Mouse (Mus musculus): Measurements from ENCODE around the gene Gm3252. TPM values are rescaled to one million over a fixed set of nuclear protein-coding genes. Genes with fewer than 3 reads are reported as not detected.

The Gm3252 gene
- polyA plus RNA-seq (2012; rRNA removed), result 8.6 and 8.8 TPM in 2 replicates

DNA sequence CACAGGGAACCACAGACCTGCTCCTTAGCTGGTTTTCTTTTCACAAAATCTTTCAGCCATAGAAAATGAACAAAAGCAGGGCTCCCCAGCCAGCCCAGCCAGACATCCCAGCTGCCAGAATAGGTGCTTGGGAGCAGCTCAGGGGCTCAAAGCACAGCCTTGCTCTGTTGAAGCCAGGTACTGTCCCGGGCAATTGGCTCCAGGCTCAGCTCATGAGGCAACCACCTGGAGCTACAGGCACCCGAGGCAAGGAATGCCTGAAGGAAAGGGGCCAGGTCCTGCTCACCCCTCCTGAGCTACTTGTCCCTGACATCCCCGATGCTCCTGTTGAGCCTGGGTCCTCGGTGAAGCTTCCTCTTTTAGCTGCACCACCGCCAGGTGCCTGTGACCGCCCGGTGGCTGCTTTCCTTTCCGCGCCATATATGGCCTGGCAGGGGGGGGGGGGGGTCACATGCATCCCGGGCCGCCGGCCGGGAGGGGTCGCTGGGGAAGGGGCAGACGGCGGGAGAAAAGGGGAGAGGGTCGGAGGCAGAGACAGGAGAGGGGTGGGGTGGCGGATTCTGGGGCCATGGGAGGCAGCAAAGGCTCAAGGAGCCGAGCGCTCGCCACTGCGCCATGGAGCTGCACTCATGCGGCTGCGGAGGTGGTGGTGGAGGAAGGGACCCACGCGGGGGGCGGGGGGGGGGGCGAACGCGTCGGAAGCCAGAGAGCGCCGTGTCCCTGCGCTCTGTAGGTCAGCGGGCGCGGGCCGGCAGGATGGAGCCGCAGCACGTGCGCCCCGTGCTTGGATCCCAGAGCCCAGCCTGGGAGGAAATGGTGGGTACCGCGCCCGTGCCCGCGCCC is at the start of gene Gm3252:
Gene Gm3252 (plus strand): TSS at position 738 of the 843 bp plus-strand sequence.

DNA sequence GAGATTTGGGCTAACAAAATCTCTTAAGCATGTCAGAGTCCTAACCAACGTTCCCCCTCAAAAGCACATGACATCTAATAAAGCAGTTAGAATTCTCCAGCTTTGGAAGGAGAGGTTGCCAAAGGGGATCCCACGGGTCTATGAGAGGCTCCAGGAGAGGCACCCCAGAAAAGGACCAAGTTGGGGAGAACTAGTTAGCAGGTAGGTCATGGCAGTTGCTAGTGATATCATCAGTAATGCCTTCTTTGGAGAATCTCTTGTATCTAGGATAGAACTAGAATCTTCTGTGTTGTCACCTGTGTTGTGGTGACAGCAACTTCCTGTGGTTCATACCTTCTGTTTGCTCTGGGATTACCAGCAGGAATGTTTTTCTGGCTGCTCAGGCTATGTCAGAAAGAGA is 17.6 kb upstream of the Gm3252 start, which contains the start of gene Gm7876:
Gene Gm7876 (plus strand): TSS at position 301 of the 400 bp plus-strand sequence.

GRCm38 (mm10) chr14:4776037-4776436 is 49.5 kb downstream of the Gm3252 start, which contains the start of gene Gm9602:
Gm9602 (plus strand) TSS chr14:4776337.

Other genes starting within 250 kb of the Gm3252 start
- gene Gm3182, start 245.0 kb upstream of the Gm3252 start, polyA plus RNA-seq (2012; rRNA removed), result 0.13 TPM in 1 of 2 replicates, not detected in the other
- not detected in 2 replicates for gene Gm3047, start 171.4 kb upstream of the Gm3252 start, polyA plus RNA-seq (2012; rRNA removed)
- 0.23 and 0.57 TPM in 2 replicates for gene Gm8159, start 94.4 kb upstream of the Gm3252 start, polyA plus RNA-seq (2012; rRNA removed)
- 1.5 and 2.7 TPM in 2 replicates for gene Gm3239, start 62.6 kb upstream of the Gm3252 start, polyA plus RNA-seq (2012; rRNA removed)
- not detected in 2 replicates for gene Gm7876, start 17.5 kb upstream of the Gm3252 start, polyA plus RNA-seq (2012; rRNA removed)
- gene Gm9602, start 49.6 kb downstream of the Gm3252 start, polyA plus RNA-seq (2012; rRNA removed), result not detected in 2 replicates
- not detected in 2 replicates for gene Gm3269, start 111.3 kb downstream of the Gm3252 start, polyA plus RNA-seq (2012; rRNA removed)
- 5.6 and 5.8 TPM in 2 replicates for gene Gm3264, start 128.8 kb downstream of the Gm3252 start, polyA plus RNA-seq (2012; rRNA removed)
- gene Gm3278, start 165.6 kb downstream of the Gm3252 start, polyA plus RNA-seq (2012; rRNA removed), result 0.12 and 0.52 TPM in 2 replicates

Data from central nervous system, embryonic 18 days (tissue).